Mouse (Mus musculus): ENCODE data around the gene Gm21958. TPM values are rescaled to one million over a fixed set of nuclear protein-coding genes. Genes with fewer than 3 reads are reported as not detected.

The Gm21958 gene
- not detected in 2 replicates for total RNA-seq (2012; rRNA removed)

- H3K36me3 ChIP-seq (ENCODE audit: control insufficient read depth, insufficient read depth, low read length, poor library complexity, severe bottlenecking) = peaks cover 40% of the 10 kb centered on the region
- TF ChIP-seq HCFC1 (IDR thresholded peaks at IDR 0.05; ENCODE audit: borderline replicate concordance, insufficient read depth, low read length) = no peak
- TF ChIP-seq ZNF384 (IDR thresholded peaks at IDR 0.05; ENCODE audit: low read depth, low read length) = no peak
- TF ChIP-seq MAFK (IDR thresholded peaks at IDR 0.05; ENCODE audit: insufficient read depth, low read depth, low read length) = no peak
These were observed at the start of gene Gm21958 for GRCm38 (mm10) chr3:54714253-54714652. TSS of gene Gm21958 (minus strand) at chr3:54714353.

GRCm38 (mm10) chr3:54761258-54761657 is 47.1 kb upstream of the Gm21958 start:
- no peak for DNase-seq (ENCODE audit: low read depth, low spot score)
- no peaks in the 10 kb centered on the region for H3K36me3 ChIP-seq (ENCODE audit: control insufficient read depth, insufficient read depth, low read length, poor library complexity, severe bottlenecking)
- no peaks in the 10 kb centered on the region for H3K9me3 ChIP-seq (ENCODE audit: control insufficient read depth, insufficient read depth, low read depth, low read length)
- H3K9ac ChIP-seq (ENCODE audit: insufficient read depth, low read depth, low read length, poor library complexity, severe bottlenecking) = no peak overlapping the region
- TF ChIP-seq ZC3H11A (IDR thresholded peaks at IDR 0.05; ENCODE audit: borderline replicate concordance, low read depth, low read length) (no peak), MAFK (IDR thresholded peaks at IDR 0.05; ENCODE audit: insufficient read depth, low read depth, low read length) (no peak), CHD2 (IDR thresholded peaks at IDR 0.05; ENCODE audit: low read depth, low read length) (no peak), HCFC1 (IDR thresholded peaks at IDR 0.05; ENCODE audit: borderline replicate concordance, insufficient read depth, low read length) (no peak), ZNF384 (IDR thresholded peaks at IDR 0.05; ENCODE audit: low read depth, low read length) (no peak)
- H3K27ac ChIP-seq (ENCODE audit: insufficient read depth, low read depth, low read length, poor library complexity, severe bottlenecking) = no peak overlapping the region
- peaks cover 0 to 4% of the 10 kb centered on the region in 2 experiments; a peak in 2 of 4 replicates for H3K4me1 ChIP-seq (ENCODE audit: control insufficient read depth in 2 of 2, insufficient read depth in 2 of 2, low read length in 2 of 2, poor library complexity in 1 of 2)
- in situ Hi-C loops (cut with MboI; ENCODE audit: low sequenced_read_pairs in 2 of 2, unreplicated experiment in 2 of 2) = no loop called here
- no peak overlapping the region for H3K4me3 ChIP-seq (ENCODE audit: insufficient read depth in 1 of 2, low read depth in 1 of 2, low read length in 2 of 2, poor library complexity in 1 of 2, severe bottlenecking in 1 of 2)

More at GRCm38 (mm10) chr3:54714253-54714652, at the start of gene Gm21958:
- in situ Hi-C loops (cut with MboI; ENCODE audit: low sequenced_read_pairs in 2 of 2, unreplicated experiment in 2 of 2) = no loop called here
- DNase-seq (ENCODE audit: low read depth, low spot score) = no peak
- H3K4me1 ChIP-seq (ENCODE audit: control insufficient read depth in 2 of 2, insufficient read depth in 2 of 2, low read length in 2 of 2, poor library complexity in 1 of 2) = no peaks in the 10 kb centered on the region
- H3K27ac ChIP-seq (ENCODE audit: insufficient read depth, low read depth, low read length, poor library complexity, severe bottlenecking) = no peak within 1 kb of the TSS
- no peak within 1 kb of the TSS for H3K4me3 ChIP-seq (ENCODE audit: insufficient read depth in 1 of 2, low read depth in 1 of 2, low read length in 2 of 2, poor library complexity in 1 of 2, severe bottlenecking in 1 of 2)
- no peaks in the 10 kb centered on the region for H3K9me3 ChIP-seq (ENCODE audit: control insufficient read depth, insufficient read depth, low read depth, low read length)
- H3K9ac ChIP-seq (ENCODE audit: insufficient read depth, low read depth, low read length, poor library complexity, severe bottlenecking) = no peak within 1 kb of the TSS

GRCm38 (mm10) chr3:54760321-54761115 is 46.4 kb upstream of the Gm21958 start:
- no peaks in the 10 kb centered on the region for H3K9me3 ChIP-seq (ENCODE audit: control insufficient read depth, insufficient read depth, low read depth, low read length)
- DNase-seq (ENCODE audit: low read depth, low spot score) = no peak
- H3K9ac ChIP-seq (ENCODE audit: insufficient read depth, low read depth, low read length, poor library complexity, severe bottlenecking) = no peak overlapping the region
- peaks cover 0 to 6% of the 10 kb centered on the region in 2 experiments; a peak in 2 of 4 replicates for H3K4me1 ChIP-seq (ENCODE audit: control insufficient read depth in 2 of 2, insufficient read depth in 2 of 2, low read length in 2 of 2, poor library complexity in 1 of 2)
- TF ChIP-seq ZNF384 (IDR thresholded peaks at IDR 0.05; ENCODE audit: low read depth, low read length) = no peak
- no peak for TF ChIP-seq CHD2 (IDR thresholded peaks at IDR 0.05; ENCODE audit: low read depth, low read length)
- TF ChIP-seq ZC3H11A (IDR thresholded peaks at IDR 0.05; ENCODE audit: borderline replicate concordance, low read depth, low read length) = no peak
- no peak for TF ChIP-seq HCFC1 (IDR thresholded peaks at IDR 0.05; ENCODE audit: borderline replicate concordance, insufficient read depth, low read length)
- no peak for TF ChIP-seq MAFK (IDR thresholded peaks at IDR 0.05; ENCODE audit: insufficient read depth, low read depth, low read length)
- H3K4me3 ChIP-seq (ENCODE audit: insufficient read depth in 1 of 2, low read depth in 1 of 2, low read length in 2 of 2, poor library complexity in 1 of 2, severe bottlenecking in 1 of 2) = no peak overlapping the region
- in situ Hi-C loops (cut with MboI; ENCODE audit: low sequenced_read_pairs in 2 of 2, unreplicated experiment in 2 of 2) = no loop called here
- H3K27ac ChIP-seq (ENCODE audit: insufficient read depth, low read depth, low read length, poor library complexity, severe bottlenecking) = no peak overlapping the region
- no peaks in the 10 kb centered on the region for H3K36me3 ChIP-seq (ENCODE audit: control insufficient read depth, insufficient read depth, low read length, poor library complexity, severe bottlenecking)

- TF ChIP-seq CHD2 (IDR thresholded peaks at IDR 0.05; ENCODE audit: low read depth, low read length) (no peak), ZNF384 (IDR thresholded peaks at IDR 0.05; ENCODE audit: low read depth, low read length) (no peak), HCFC1 (IDR thresholded peaks at IDR 0.05; ENCODE audit: borderline replicate concordance, insufficient read depth, low read length) (no peak), MAFK (IDR thresholded peaks at IDR 0.05; ENCODE audit: insufficient read depth, low read depth, low read length) (no peak), ZC3H11A (IDR thresholded peaks at IDR 0.05; ENCODE audit: borderline replicate concordance, low read depth, low read length) (no peak)
- Histone ChIP-seq H3K4me3 (ENCODE audit: insufficient read depth in 1 of 2, low read depth in 1 of 2, low read length in 2 of 2, poor library complexity in 1 of 2, severe bottlenecking in 1 of 2) (no peak overlapping the region), H3K9ac (ENCODE audit: insufficient read depth, low read depth, low read length, poor library complexity, severe bottlenecking) (no peak overlapping the region), H3K36me3 (ENCODE audit: control insufficient read depth, insufficient read depth, low read length, poor library complexity, severe bottlenecking) (no peaks in the 10 kb centered on the region), H3K27ac (ENCODE audit: insufficient read depth, low read depth, low read length, poor library complexity, severe bottlenecking) (no peak overlapping the region), H3K9me3 (ENCODE audit: control insufficient read depth, insufficient read depth, low read depth, low read length) (no peaks in the 10 kb centered on the region), H3K4me1 (ENCODE audit: control insufficient read depth in 2 of 2, insufficient read depth in 2 of 2, low read length in 2 of 2, poor library complexity in 1 of 2) (peaks cover 0 to 2% of the 10 kb centered on the region in 2 experiments; a peak in 2 of 4 replicates)
- no peak for DNase-seq (ENCODE audit: low read depth, low spot score)
- in situ Hi-C loops (cut with MboI; ENCODE audit: low sequenced_read_pairs in 2 of 2, unreplicated experiment in 2 of 2) = no loop called here
These were observed 45.1 kb upstream of the Gm21958 start for GRCm38 (mm10) chr3:54759211-54759610.

Data from ES-E14 (cell line).